Mouse (Mus musculus): ENCODE measurements at regions not wholly inside any gene's neighbourhood (a gene's known extent, or its start where the extent isn't known, plus 50 kb on each side); places are given as distances from the start of the nearest gene placed in this dataset.

- H3K36me3 ChIP-seq (ENCODE audit: control insufficient read depth, insufficient read depth, low read length): no peaks in the 10 kb centered on the region
- no peak for TF ChIP-seq EP300 (optimal IDR thresholded peaks at IDR 0.05)
- no peak for TF ChIP-seq CTCF (IDR thresholded peaks at IDR 0.05; ENCODE audit: low read depth)
- no peaks in the 10 kb centered on the region for H3K9me3 ChIP-seq (ENCODE audit: control insufficient read depth, low read length)
- no peak overlapping the region for H3K9ac ChIP-seq (ENCODE audit: low read length)
- DNase-seq (ENCODE audit: low spot score): peak; percentile 21
- no peak overlapping the region for H3K4me2 ChIP-seq (replicated peaks; ENCODE audit: low read depth)
- H3K4me1 ChIP-seq (replicated peaks; ENCODE audit: control insufficient read depth, insufficient read depth): peaks cover 3% of the 10 kb centered on the region; the same call in 1 of the 2 replicates
- no peaks in the 10 kb centered on the region for H3K27me3 ChIP-seq (ENCODE audit: control insufficient read depth, insufficient read depth, low read length)
- 44% methylated on average over 9 of the region's 9 CpGs for WGBS
- peak; percentile 61 for ATAC-seq (ENCODE audit: low FRiP score, low TSS enrichment)
- H3K4me3 ChIP-seq (ENCODE audit: low read depth, low read length): no peak overlapping the region
- peak overlapping the region; percentile 56 for H3K27ac ChIP-seq (replicated peaks)
These were observed 228.5 kb downstream of the Fam43a start for GRCm38 (mm10) chr16:30827901-30828608.

GRCm38 (mm10) chr16:30834561-30834960 is 235.0 kb downstream of the Fam43a start:
- no peak for DNase-seq (ENCODE audit: low spot score)
- H3K9me3 ChIP-seq (ENCODE audit: control insufficient read depth, low read length): no peaks in the 10 kb centered on the region
- no peak overlapping the region for H3K4me2 ChIP-seq (replicated peaks; ENCODE audit: low read depth)
- no peaks in the 10 kb centered on the region for H3K4me1 ChIP-seq (replicated peaks; ENCODE audit: control insufficient read depth, insufficient read depth)
- no peak overlapping the region for H3K27ac ChIP-seq (replicated peaks)
- no peak overlapping the region for H3K9ac ChIP-seq (ENCODE audit: low read length)
- H3K27me3 ChIP-seq (ENCODE audit: control insufficient read depth, insufficient read depth, low read length): no peaks in the 10 kb centered on the region
- H3K4me3 ChIP-seq (ENCODE audit: low read depth, low read length): no peak overlapping the region
- TF ChIP-seq CTCF (IDR thresholded peaks at IDR 0.05; ENCODE audit: low read depth) (no peak), EP300 (optimal IDR thresholded peaks at IDR 0.05) (no peak)
- WGBS: 68% methylated on average over 3 of the region's 3 CpGs
- ATAC-seq (ENCODE audit: low FRiP score, low TSS enrichment): no peak
- no peaks in the 10 kb centered on the region for H3K36me3 ChIP-seq (ENCODE audit: control insufficient read depth, insufficient read depth, low read length)

- Histone ChIP-seq H3K36me3 (ENCODE audit: control insufficient read depth, insufficient read depth, low read length) (no peaks in the 10 kb centered on the region), H3K9ac (ENCODE audit: low read length) (no peak overlapping the region), H3K27ac (replicated peaks) (no peak overlapping the region), H3K9me3 (ENCODE audit: control insufficient read depth, low read length) (0 out of 2 replicates have a peak, but pooled peaks cover 4% of the 10 kb centered on the region), H3K4me3 (ENCODE audit: low read depth, low read length) (no peak overlapping the region), H3K27me3 (ENCODE audit: control insufficient read depth, insufficient read depth, low read length) (no peaks in the 10 kb centered on the region), H3K4me2 (replicated peaks; ENCODE audit: low read depth) (no peak overlapping the region), H3K4me1 (replicated peaks; ENCODE audit: control insufficient read depth, insufficient read depth) (no peaks in the 10 kb centered on the region)
- TF ChIP-seq EP300 (optimal IDR thresholded peaks at IDR 0.05): no peak
- no peak for TF ChIP-seq CTCF (IDR thresholded peaks at IDR 0.05; ENCODE audit: low read depth)
- WGBS: 49% methylated on average over 2 of the region's 2 CpGs
- ATAC-seq (ENCODE audit: low FRiP score, low TSS enrichment): peak; percentile 94
- DNase-seq (ENCODE audit: low spot score): peak; percentile 55
These were observed 236.2 kb downstream of the Fam43a start for GRCm38 (mm10) chr16:30835678-30836077.

- DNase-seq (ENCODE audit: low spot score) (no peak), ATAC-seq (ENCODE audit: low FRiP score, low TSS enrichment) (no peak)
- Histone ChIP-seq H3K4me3 (ENCODE audit: low read depth, low read length) (no peak overlapping the region), H3K27me3 (ENCODE audit: control insufficient read depth, insufficient read depth, low read length) (no peaks in the 10 kb centered on the region), H3K9ac (ENCODE audit: low read length) (no peak overlapping the region), H3K9me3 (ENCODE audit: control insufficient read depth, low read length) (0 out of 2 replicates have a peak, but pooled peaks cover 4% of the 10 kb centered on the region), H3K4me2 (replicated peaks; ENCODE audit: low read depth) (no peak overlapping the region), H3K4me1 (replicated peaks; ENCODE audit: control insufficient read depth, insufficient read depth) (no peaks in the 10 kb centered on the region), H3K27ac (replicated peaks) (no peak overlapping the region), H3K36me3 (ENCODE audit: control insufficient read depth, insufficient read depth, low read length) (no peaks in the 10 kb centered on the region)
- TF ChIP-seq CTCF (IDR thresholded peaks at IDR 0.05; ENCODE audit: low read depth) (no peak), EP300 (optimal IDR thresholded peaks at IDR 0.05) (no peak)
- WGBS: 85% methylated on average over 2 of the region's 2 CpGs
These were observed 238.4 kb downstream of the Xxylt1 start for GRCm38 (mm10) chr16:30842831-30843230.

GRCm38 (mm10) chr16:30852595-30852994 is 228.6 kb downstream of the Xxylt1 start:
- Histone ChIP-seq H3K4me2 (replicated peaks; ENCODE audit: low read depth) (no peak overlapping the region), H3K9me3 (ENCODE audit: control insufficient read depth, low read length) (no peaks in the 10 kb centered on the region), H3K36me3 (ENCODE audit: control insufficient read depth, insufficient read depth, low read length) (no peaks in the 10 kb centered on the region), H3K27me3 (ENCODE audit: control insufficient read depth, insufficient read depth, low read length) (no peaks in the 10 kb centered on the region), H3K4me1 (replicated peaks; ENCODE audit: control insufficient read depth, insufficient read depth) (no peaks in the 10 kb centered on the region), H3K27ac (replicated peaks) (no peak overlapping the region), H3K4me3 (ENCODE audit: low read depth, low read length) (no peak overlapping the region), H3K9ac (ENCODE audit: low read length) (no peak overlapping the region)
- ATAC-seq (ENCODE audit: low FRiP score, low TSS enrichment): no peak
- no peak for TF ChIP-seq CTCF (IDR thresholded peaks at IDR 0.05; ENCODE audit: low read depth)
- DNase-seq (ENCODE audit: low spot score): no peak
- 50% methylated on average over 1 of the region's 1 CpGs for WGBS

- no peak overlapping the region for H3K4me2 ChIP-seq (replicated peaks; ENCODE audit: low read depth)
- no peak overlapping the region for H3K4me3 ChIP-seq (ENCODE audit: low read depth, low read length)
- TF ChIP-seq CTCF (IDR thresholded peaks at IDR 0.05; ENCODE audit: low read depth): no peak
- no peak for TF ChIP-seq EP300 (optimal IDR thresholded peaks at IDR 0.05)
- DNase-seq (ENCODE audit: low spot score) (no peak), ATAC-seq (ENCODE audit: low FRiP score, low TSS enrichment) (no peak; the same call in 1 of the 2 replicates)
- no peaks in the 10 kb centered on the region for H3K36me3 ChIP-seq (ENCODE audit: control insufficient read depth, insufficient read depth, low read length)
- H3K4me1 ChIP-seq (replicated peaks; ENCODE audit: control insufficient read depth, insufficient read depth): no peaks in the 10 kb centered on the region
- no peaks in the 10 kb centered on the region for H3K27me3 ChIP-seq (ENCODE audit: control insufficient read depth, insufficient read depth, low read length)
- H3K9ac ChIP-seq (ENCODE audit: low read length): no peak overlapping the region
- no peak overlapping the region for H3K27ac ChIP-seq (replicated peaks)
- WGBS: 64% methylated on average over 4 of the region's 4 CpGs
- no peaks in the 10 kb centered on the region for H3K9me3 ChIP-seq (ENCODE audit: control insufficient read depth, low read length)
These were observed 226.5 kb downstream of the Xxylt1 start for GRCm38 (mm10) chr16:30854716-30855115.

All from stomach, postnatal 0 days (tissue).